Mouse (Mus musculus) spleen, adult 2 months (tissue): Measurements from ENCODE around the gene Sept3.

Source experiments
- CTCF ChIP-seq: fragments of 200-500 bp; IDR thresholded peaks from 2 replicates; pipeline ENCODE4 v1.5.1; 2011; ENCODE audit warnings: mild to moderate bottlenecking, inconsistent platforms; ENCODE audit not compliant: insufficient read depth, insufficient read length, insufficient replicate concordance; ENCODE audit errors: extremely low read depth
- POLR2A ChIP-seq: fragments of 200-500 bp; IDR thresholded peaks from 2 replicates; pipeline ENCODE4 v1.6.1; 2011; ENCODE audit warnings: low read depth, low read length, inconsistent platforms

DNA sequence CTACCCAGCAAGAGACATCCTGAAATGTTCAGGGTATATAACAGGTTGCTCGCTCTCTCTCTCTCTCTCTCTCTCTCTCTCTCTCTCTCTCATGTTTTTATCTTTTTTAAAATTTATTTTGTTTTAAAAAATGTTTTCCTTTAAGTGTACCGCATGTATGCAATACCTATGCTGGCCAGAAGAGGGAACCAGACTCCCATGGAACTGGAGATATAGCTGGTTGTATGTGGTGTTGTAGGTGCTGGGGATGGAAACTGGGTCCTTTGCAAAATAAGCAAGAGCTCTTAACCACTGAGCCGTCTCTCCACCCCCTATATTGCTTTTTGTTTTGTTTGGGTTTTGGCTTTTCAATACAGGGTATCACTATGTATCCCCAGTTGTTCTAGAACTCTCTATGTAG is 23.1 kb upstream of the Sept3 start:
- TF ChIP-seq CTCF (no peak), POLR2A (no peak)
